Mouse (Mus musculus) intestine, embryonic 16.5 days (tissue): Measurements from ENCODE around the gene Rnf135. TPM values are rescaled to one million over a fixed set of nuclear protein-coding genes. Genes with fewer than 3 reads are reported as not detected.
"Not testable (repeated sequence)": the region's sequence is repeated elsewhere in the genome, so short reads cannot be mapped to it uniquely, and the experiment has no call there.

Source experiments
- ATAC-seq: fragments of 200-750 bp; cut with Nextera tagmentation; 2 replicates; pipeline ENCODE4 v1.8.0; 2017; ENCODE audit warnings: moderate TSS enrichment, moderate library complexity
- H3K27ac ChIP-seq: fragments of 300-500 bp; sonication (generic); 2 replicates; pipeline ENCODE4 v1.5.1; 2014; ENCODE audit warnings: mild to moderate bottlenecking, low read length
- H3K27me3 ChIP-seq: fragments of 300-500 bp; sonication (generic); replicated peaks from 2 replicates; pipeline ENCODE4 v1.6.1; 2014; ENCODE audit warnings: low read length, control low read depth, mixed read lengths; ENCODE audit not compliant: control insufficient read depth, insufficient read depth
- H3K36me3 ChIP-seq: fragments of 300-500 bp; sonication (generic); 2 replicates; pipeline ENCODE4 v1.6.1; 2014; ENCODE audit warnings: low read length, control low read depth; ENCODE audit not compliant: control insufficient read depth, insufficient read depth
- H3K4me1 ChIP-seq: fragments of 300-500 bp; sonication (generic); 2 replicates; pipeline ENCODE4 v1.6.1; 2014; ENCODE audit warnings: low read length, control low read depth, mixed read lengths; ENCODE audit not compliant: control insufficient read depth, insufficient read depth
- H3K4me2 ChIP-seq: fragments of 300-500 bp; sonication (generic); 2 replicates; pipeline ENCODE4 v1.6.1; 2014; ENCODE audit warnings: low read depth, low read length, control low read depth
- H3K4me3 ChIP-seq: fragments of 300-500 bp; sonication (generic); 2 replicates; pipeline ENCODE4 v1.5.1; 2014; ENCODE audit warnings: mild to moderate bottlenecking, low read length
- H3K9ac ChIP-seq: fragments of 300-500 bp; sonication (generic); 2 replicates; pipeline ENCODE4 v1.6.1; 2014; ENCODE audit warnings: low read depth, low read length
- H3K9me3 ChIP-seq: fragments of 300-500 bp; sonication (generic); 2 replicates; pipeline ENCODE4 v1.6.1; 2016; ENCODE audit warnings: low read length, control low read depth; ENCODE audit not compliant: control insufficient read depth
- WGBS: fragments of 180-500 bp; shearing (Covaris S2); extraction: QIAGEN DNeasy Blood & Tissue Kit; methylation state at CpG from one replicate; pipeline ENCODE4 v1.1.7; 2014; 5-methylcytosine and 5-hydroxymethylcytosine counted together
- polyA plus RNA-seq: library from polyadenylated mRNA; unstranded; fragments of >200 nt; fragmentation: Nextera tagmentation; extraction: Ambion mirVana; gene quantifications from 2 replicates; pipeline ENCODE4 v1.2.1, GENCODE M21; 2015

Rnf135 gene
- polyA plus RNA-seq, 1 experiment from 2014 or later, result 11.8 TPM

DNA sequence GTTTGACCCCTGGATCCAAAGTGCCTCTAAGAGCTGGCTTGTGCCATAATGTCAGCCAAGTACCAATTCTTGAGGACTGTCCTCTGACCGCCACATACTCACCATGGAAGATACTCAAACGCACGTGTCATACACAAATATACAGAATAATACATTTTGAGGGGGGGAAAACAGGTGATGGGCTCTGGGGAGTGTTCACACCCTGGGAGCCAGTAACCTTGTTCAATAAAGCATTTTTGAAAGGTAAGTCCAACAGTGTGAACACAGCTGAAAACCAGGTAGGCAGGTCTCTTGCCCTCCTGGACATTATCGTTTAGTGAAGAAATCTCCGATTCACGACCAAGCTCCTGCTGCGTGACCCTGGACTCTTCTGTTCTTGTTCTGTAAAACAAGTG, 24.8 kb downstream of the Rnf135 start:
- 38% methylated on average over 7 of the region's 7 CpGs for WGBS
- H3K4me3 ChIP-seq, result peak overlapping the region; percentile 94

DNA sequence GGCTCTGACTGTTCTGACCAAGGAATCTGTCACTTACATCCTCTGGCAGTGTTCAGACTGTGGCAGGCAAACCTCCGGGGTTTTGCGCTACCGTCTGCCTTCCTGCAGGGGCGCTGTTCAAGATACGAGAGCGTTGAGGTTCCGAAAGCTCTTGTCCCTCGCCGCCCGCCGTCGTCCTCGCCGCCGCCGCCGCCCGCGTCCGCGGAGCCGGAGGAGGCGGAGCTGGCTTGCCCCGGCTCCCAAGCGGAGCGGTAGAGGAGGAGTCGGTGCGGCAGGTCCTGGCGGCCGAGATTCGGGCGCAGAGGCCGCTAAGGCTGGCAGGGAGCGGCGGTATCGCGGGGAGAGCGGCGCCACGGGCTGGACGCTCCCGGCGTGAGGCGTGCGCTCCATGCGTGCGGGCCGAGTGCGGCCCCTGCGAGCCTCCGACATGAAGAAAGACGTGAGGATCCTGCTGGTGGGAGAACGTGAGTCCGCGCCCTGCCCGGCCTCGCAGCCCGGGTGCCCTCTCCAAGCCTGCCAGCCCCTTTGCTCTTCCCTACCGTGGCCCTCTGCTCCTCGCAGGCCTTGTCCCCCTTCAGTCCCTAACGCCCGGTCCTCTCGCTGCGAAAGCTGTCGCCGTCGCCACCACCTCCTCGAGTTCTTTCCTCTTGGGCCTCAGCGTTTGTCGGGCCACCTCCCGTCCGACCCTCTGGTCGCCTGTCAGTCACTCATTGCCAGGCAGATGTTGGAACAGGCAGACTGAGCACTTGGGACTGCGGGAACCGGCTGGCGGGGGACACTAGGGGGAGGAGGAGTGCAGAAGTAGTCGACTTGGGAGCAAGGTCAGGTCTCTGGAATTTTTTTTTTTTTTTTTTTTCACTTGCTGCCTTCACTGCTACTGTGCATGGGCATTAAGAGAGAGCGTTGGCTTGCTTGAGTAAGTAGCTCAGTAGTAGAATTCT, 25.5 kb downstream of the Rnf135 start, which contains the start of gene Rhot1:
TSS of gene Rhot1 (plus strand) at position 160 of the 941 bp plus-strand sequence.
- peak within 1 kb of the TSS; percentile 94 for H3K9ac ChIP-seq
- peak within 1 kb of the TSS; percentile 95 for H3K27ac ChIP-seq
- under 1% methylated on average over 78 of the region's 78 CpGs for WGBS
- peak within 1 kb of the TSS; percentile 94 for H3K4me3 ChIP-seq
- H3K27me3 ChIP-seq, result no peaks in the 10 kb centered on the region
- peaks cover 7% of the 10 kb centered on the region for H3K4me1 ChIP-seq
- ATAC-seq, result peak; percentile 96
- no peaks in the 10 kb centered on the region for H3K9me3 ChIP-seq
- H3K36me3 ChIP-seq, result no peaks in the 10 kb centered on the region
- peak within 1 kb of the TSS; percentile 51 for H3K4me2 ChIP-seq

More for the DNA sequence above, 24.8 kb downstream of the Rnf135 start:
- H3K9ac ChIP-seq, result no peak overlapping the region; the same call in 1 of the 2 replicates
- no peaks in the 10 kb centered on the region for H3K9me3 ChIP-seq
- H3K27me3 ChIP-seq, result no peaks in the 10 kb centered on the region
- peak; percentile 16; the same call in 1 of the 2 replicates for ATAC-seq
- H3K4me2 ChIP-seq, result no peak overlapping the region
- H3K36me3 ChIP-seq, result no peaks in the 10 kb centered on the region
- peaks cover 7% of the 10 kb centered on the region for H3K4me1 ChIP-seq
- no peak overlapping the region for H3K27ac ChIP-seq

DNA sequence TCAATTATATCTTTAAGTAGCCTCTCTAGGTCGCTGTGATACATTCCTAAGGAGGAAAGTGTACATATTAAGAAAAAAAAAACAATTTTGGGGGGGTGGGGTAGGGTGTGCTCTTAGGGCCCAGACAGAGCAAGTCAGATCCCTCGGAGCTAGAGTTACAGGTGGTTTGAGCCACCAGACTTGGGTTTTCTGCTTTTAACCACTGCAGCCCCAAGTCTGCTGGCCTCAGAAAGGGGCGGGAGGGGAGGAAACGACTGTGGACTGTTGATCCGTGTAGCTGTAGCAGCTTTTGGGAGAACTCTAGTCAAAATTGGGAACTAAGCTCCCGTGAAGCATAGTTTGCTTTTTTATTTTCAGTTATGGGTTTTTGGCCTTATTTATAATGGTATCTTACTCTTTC, 26.7 kb downstream of the Rnf135 start:
- WGBS, result 39% methylated on average over 6 of the region's 6 CpGs
- peak overlapping the region; percentile 51 for H3K4me2 ChIP-seq
- no peak for ATAC-seq

DNA sequence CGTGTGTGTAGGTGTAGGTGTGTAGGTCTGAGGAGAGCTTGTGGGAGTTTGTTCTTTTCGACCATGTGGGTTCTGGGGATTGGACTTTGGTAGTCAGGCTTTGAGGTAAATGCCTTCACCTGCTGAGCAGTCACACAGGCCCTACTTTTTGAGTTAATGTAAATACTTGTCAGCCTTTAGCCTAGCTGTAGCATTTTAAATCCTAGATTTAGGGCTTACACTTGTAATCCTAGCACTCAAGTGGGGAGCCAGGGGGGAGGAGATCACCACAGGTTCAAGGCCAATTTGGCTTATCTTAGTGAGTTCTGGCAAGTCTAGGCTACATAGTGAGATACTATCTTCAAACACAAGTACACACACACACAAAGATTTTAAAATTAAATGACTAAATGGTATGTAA, 28.6 kb downstream of the Rnf135 start:
- Histone ChIP-seq H3K4me1 (peaks cover 7% of the 10 kb centered on the region), H3K27me3 (no peaks in the 10 kb centered on the region), H3K9me3 (no peaks in the 10 kb centered on the region), H3K27ac (no peak overlapping the region), H3K4me3 (no peak overlapping the region), H3K36me3 (no peaks in the 10 kb centered on the region), H3K9ac (no peak overlapping the region), H3K4me2 (no peak overlapping the region)
- no peak for ATAC-seq
- 86% methylated on average over 2 of the region's 2 CpGs for WGBS

More for the DNA sequence above, 26.7 kb downstream of the Rnf135 start:
- Histone ChIP-seq H3K27me3 (no peaks in the 10 kb centered on the region), H3K9me3 (no peaks in the 10 kb centered on the region), H3K4me3 (peak overlapping the region; percentile 94), H3K4me1 (peaks cover 7% of the 10 kb centered on the region), H3K9ac (peak overlapping the region; percentile 55), H3K27ac (no peak overlapping the region), H3K36me3 (no peaks in the 10 kb centered on the region)

DNA sequence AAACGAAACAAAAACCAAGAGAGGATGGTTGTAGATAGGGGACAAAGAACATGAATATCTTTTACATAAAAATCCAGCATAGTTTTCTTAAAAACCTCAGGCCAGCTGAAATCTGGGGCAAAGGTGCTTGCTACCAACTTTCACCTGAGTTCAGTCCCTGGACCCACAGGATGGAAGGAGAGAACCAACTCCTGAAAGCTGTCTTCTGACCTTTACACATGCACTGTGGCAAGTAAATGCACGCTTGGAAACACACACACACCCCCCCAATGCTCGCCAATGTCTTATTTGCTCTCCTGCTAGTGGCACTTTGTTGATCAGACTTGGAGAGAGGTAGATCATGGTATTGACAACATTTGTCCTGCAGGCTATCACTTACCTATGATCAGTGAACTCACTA, 31.6 kb downstream of the Rnf135 start:
- ATAC-seq, result no peak
- H3K27ac ChIP-seq, result no peak overlapping the region
- no peaks in the 10 kb centered on the region for H3K27me3 ChIP-seq
- no peaks in the 10 kb centered on the region for H3K9me3 ChIP-seq
- no peak overlapping the region for H3K4me3 ChIP-seq
- no peak overlapping the region for H3K4me2 ChIP-seq
- 90% methylated on average over 3 of the region's 3 CpGs for WGBS
- H3K4me1 ChIP-seq, result peaks cover 2% of the 10 kb centered on the region
- H3K36me3 ChIP-seq, result no peaks in the 10 kb centered on the region
- no peak overlapping the region for H3K9ac ChIP-seq

DNA sequence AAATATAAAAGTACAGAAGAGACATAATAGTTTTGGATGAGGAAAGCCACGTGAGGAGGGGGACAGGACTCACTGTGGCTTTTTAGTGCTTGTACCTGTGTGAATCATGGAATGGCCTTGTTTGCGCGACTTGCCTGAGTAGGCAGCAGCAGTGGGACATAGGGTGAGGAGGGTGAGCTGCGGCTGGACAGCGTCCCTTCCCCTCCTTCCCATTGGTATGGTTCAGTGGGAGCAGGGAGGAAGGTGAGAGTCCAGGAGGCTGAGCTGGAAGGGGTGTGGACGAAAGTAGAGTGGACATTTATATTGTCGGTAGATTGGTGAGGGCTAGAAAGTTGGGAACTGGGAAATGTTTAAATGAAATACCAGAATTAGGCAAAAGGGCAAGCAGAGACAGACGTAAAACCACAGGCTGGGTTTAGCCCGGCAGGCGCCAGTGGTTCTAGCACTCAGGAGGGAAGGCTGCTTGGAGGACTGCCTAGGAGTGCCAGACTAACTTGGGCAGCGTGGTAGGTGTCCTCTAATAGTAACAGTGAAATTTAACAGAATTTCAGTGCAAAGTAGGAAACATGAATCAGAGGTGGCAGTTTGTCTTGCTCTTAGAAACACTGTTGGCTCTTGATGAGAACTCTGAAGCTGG, 35.1 kb downstream of the Rnf135 start:
- Histone ChIP-seq H3K27me3 (no peaks in the 10 kb centered on the region), H3K9ac (no peak overlapping the region), H3K4me3 (no peak overlapping the region), H3K9me3 (no peaks in the 10 kb centered on the region), H3K36me3 (no peaks in the 10 kb centered on the region), H3K4me1 (no peaks in the 10 kb centered on the region), H3K27ac (no peak overlapping the region), H3K4me2 (no peak overlapping the region)
- 85% methylated on average over 11 of the region's 11 CpGs for WGBS
- no peak for ATAC-seq

DNA sequence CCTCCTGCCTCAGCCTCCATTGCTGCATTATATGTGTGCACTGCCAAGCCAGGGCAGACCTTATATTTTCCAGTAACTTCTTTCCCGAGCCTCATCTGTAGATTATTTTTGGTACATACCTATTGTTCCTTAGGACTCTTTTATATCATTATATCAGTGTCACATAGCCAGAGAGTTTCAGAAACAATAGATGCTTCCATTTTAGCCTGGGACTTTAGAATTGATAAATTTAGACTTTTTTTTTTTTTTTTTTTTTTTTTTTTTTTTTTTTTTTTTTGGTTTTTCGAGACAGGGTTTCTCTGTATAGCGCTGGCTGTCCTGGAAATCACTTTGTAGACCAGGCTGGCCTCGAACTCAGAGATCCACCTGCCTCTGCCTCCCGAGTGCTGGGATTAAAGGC, 46.4 kb downstream of the Rnf135 start:
- ATAC-seq, H3K36me3 ChIP-seq: not testable (repeated sequence)

DNA sequence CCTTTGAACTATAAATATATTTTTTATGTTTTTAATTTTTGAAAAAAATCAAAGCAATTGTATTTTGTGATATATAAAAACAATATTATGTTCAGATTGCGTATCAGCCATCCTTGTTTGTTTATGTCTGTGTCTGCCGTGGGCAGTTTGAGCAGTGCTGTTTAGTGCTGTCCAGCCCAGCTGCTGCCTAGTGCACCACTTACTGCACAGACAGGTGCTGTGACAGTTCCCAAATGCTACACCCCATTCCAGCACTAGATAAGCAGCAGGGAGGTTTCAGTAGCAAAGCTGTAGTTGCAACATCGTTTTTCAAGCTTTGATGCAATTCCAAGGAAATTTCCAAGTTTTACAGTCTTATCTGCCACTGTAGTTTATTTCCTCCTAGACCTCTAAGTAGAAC, 53.6 kb downstream of the Rnf135 start:
- Histone ChIP-seq H3K4me1 (no peaks in the 10 kb centered on the region), H3K4me2 (no peak overlapping the region), H3K9me3 (no peaks in the 10 kb centered on the region), H3K36me3 (peaks cover 3% of the 10 kb centered on the region), H3K4me3 (no peak overlapping the region), H3K27ac (no peak overlapping the region), H3K27me3 (no peaks in the 10 kb centered on the region), H3K9ac (no peak overlapping the region)
- ATAC-seq, result no peak
- 82% methylated on average over 3 of the region's 3 CpGs for WGBS

More for the DNA sequence above, 46.4 kb downstream of the Rnf135 start:
- not testable (repeated sequence) for H3K9me3 ChIP-seq, H3K4me3 ChIP-seq, H3K27ac ChIP-seq, H3K4me1 ChIP-seq, H3K9ac ChIP-seq, H3K27me3 ChIP-seq, H3K4me2 ChIP-seq
- WGBS, result 86% methylated on average over 2 of the region's 5 CpGs

DNA sequence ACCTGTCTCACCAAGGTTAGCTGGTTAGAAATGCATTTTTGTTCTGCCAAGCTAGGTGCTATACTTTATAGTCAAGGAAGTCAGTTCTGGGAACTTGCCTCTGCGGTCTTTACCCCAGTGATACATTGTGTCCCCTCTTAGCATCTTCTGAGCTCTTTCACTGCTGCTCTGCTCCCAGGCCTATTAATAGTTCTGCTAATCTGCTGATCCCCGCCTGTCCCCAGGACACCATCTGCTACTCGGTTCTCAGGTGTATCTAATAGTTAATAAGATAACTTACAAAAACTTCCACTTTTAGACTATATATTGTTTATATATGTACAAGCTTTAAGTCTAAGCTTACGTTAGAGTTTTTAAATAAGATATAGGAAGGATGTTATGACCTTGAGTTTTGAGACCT, 54.7 kb downstream of the Rnf135 start:
- H3K27me3 ChIP-seq, result no peaks in the 10 kb centered on the region
- no peaks in the 10 kb centered on the region for H3K4me1 ChIP-seq
- WGBS, result 88% methylated on average over 4 of the region's 4 CpGs
- H3K9ac ChIP-seq, result no peak overlapping the region
- no peak overlapping the region for H3K4me3 ChIP-seq
- H3K27ac ChIP-seq, result no peak overlapping the region
- ATAC-seq, result no peak
- peaks cover 3% of the 10 kb centered on the region for H3K36me3 ChIP-seq
- no peak overlapping the region for H3K4me2 ChIP-seq
- no peaks in the 10 kb centered on the region for H3K9me3 ChIP-seq
